Mouse (Mus musculus): ENCODE measurements at regions not wholly inside any gene's neighbourhood (a gene's known extent, or its start where the extent isn't known, plus 50 kb on each side); places are given as distances from the start of the nearest gene placed in this dataset.

DNA sequence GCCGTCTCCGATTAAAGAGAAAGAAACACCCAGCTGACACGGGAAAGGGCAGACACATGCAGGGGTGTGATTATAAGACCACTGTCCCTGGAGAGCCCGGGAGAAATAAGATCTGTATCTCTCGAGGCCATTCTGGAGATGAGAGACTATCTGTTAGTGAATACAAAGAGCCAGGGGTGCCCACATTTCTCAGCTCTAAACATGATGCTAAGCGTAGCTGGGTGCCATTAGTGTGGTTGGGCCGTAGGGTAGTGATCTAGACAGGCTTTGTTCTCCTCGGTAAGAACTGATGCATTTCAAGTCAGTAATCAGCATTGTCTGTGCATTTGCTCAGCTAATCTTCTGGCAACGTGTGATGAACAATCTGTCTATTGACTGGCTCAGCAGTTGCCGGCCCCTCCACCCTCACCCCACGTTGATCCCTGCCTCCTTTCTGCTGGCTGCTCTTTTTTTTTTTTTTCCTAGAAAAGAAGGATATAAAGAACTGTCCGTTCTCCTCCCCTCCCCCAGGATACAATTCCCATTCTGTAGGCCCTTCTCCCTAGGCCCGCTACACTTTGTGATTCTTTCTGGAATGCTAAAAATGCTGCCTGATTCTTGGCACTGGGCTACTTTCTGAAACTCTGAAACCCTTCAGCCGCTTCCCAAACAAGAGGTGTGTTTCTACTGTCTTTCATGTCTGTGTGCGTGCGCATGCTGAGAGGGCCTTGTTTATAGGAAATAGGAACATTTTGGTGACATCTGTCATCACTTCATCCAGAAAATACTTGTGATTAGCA lies 492.8 kb upstream of the Cited2 start:
- 1% methylated on average over 16 of the region's 16 CpGs for WGBS
- H3K27me3 ChIP-seq = no peaks in the 10 kb centered on the region
- peak; percentile 94 for ATAC-seq
- H3K4me3 ChIP-seq (replicated peaks) = no peak overlapping the region
- H3K36me3 ChIP-seq = no peaks in the 10 kb centered on the region
- H3K9me3 ChIP-seq = no peaks in the 10 kb centered on the region
- H3K4me1 ChIP-seq (replicated peaks) = peaks cover 17% of the 10 kb centered on the region
- H3K4me2 ChIP-seq (replicated peaks) = peak overlapping the region; percentile 34
- no peak overlapping the region for H3K9ac ChIP-seq (replicated peaks)
- peak overlapping the region; percentile 75 for H3K27ac ChIP-seq

DNA sequence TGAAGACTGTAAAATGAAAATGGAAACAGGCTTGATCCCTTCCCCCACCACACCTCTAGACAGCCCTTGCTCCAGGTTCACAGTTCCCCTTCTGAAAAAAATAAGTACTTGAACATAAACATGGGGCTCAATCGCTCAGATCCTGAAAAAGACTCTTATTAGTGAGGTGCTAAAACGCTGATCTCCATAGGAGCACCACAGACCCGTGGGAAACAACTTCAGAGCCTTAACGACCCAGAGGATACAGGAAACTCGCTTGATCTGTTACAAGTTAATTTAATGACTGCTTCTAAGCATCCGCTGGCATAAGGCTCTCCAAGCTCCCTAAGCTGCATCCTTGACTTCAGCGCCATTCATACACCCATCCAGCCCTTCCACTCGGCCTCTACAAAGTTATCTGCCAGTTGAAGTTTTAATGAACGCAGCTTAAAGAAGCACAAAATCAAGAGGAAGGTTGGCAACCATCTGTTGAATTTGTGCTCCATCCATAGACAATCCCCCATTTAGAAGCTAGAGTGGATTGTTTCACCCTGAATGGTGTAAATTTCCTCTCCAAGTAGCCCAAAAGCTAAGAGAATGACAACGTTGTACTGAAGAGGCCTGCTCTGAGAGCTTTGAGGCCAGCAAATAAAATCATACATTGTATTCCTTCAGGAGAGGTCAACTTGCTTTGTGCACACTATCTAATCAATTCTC lies 486.9 kb upstream of the Cited2 start:
- 15% methylated on average over 10 of the region's 10 CpGs for WGBS
- peak; percentile 31; the same call in 1 of the 2 replicates for ATAC-seq

DNA sequence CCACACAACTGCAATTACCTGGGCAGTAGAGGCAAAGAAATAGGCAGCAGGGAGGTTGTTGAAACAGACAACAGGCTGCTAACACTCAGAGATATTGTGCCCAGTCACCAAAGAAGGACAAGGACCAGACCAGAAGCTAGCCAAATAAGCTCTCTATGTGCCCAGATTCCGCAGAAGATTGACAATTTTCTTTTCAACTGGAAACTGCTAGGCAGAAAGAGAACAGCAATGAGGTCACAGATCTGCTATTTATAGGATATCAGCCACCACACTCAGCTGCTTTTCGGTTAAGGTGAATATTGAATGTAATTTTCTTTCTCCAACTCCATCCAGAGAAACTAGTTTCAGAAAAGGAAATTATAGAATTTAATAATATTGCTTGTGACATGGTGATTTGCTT lies 486.3 kb upstream of the Cited2 start:
- H3K27ac ChIP-seq = no peak overlapping the region
- no peaks in the 10 kb centered on the region for H3K36me3 ChIP-seq
- H3K27me3 ChIP-seq = no peaks in the 10 kb centered on the region
- no peaks in the 10 kb centered on the region for H3K9me3 ChIP-seq
- H3K4me3 ChIP-seq (replicated peaks) = no peak overlapping the region
- peaks cover 36% of the 10 kb centered on the region for H3K4me1 ChIP-seq (replicated peaks)
- no peak for ATAC-seq
- whole genome bisulfite sequencing = 49% methylated on average over 2 of the region's 2 CpGs
- H3K9ac ChIP-seq (replicated peaks) = no peak overlapping the region
- H3K4me2 ChIP-seq (replicated peaks) = no peak overlapping the region

More for the DNA sequence above, 486.9 kb upstream of the Cited2 start:
- no peak overlapping the region for H3K4me3 ChIP-seq (replicated peaks)
- no peak overlapping the region for H3K27ac ChIP-seq
- H3K36me3 ChIP-seq = no peaks in the 10 kb centered on the region
- no peaks in the 10 kb centered on the region for H3K9me3 ChIP-seq
- H3K4me1 ChIP-seq (replicated peaks) = peaks cover 38% of the 10 kb centered on the region
- no peak overlapping the region for H3K9ac ChIP-seq (replicated peaks)
- no peaks in the 10 kb centered on the region for H3K27me3 ChIP-seq
- H3K4me2 ChIP-seq (replicated peaks) = no peak overlapping the region

DNA sequence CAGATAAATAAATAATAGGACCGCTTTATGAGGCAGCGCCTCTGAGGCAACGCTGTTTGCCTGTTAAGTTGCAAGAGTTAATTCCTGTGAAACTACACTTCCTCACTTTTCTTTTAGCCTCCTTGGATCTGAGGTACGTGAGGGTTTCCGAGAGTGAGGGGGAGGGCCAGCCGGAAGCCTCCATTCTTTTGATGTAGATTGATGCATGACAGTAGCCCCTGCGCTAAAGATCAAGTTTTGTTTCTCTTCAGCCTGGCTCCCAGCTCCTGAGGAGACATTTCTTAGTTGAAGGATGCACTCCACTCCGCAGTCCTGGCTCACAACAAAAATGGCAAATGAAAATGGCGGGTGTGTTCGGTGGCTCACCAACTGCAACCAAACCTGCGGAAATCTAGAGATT lies 485.6 kb upstream of the Cited2 start:
- Histone ChIP-seq H3K4me1 (replicated peaks) (peaks cover 36% of the 10 kb centered on the region), H3K36me3 (no peaks in the 10 kb centered on the region), H3K9ac (replicated peaks) (no peak overlapping the region), H3K27ac (peak overlapping the region; percentile 60; the same call in 1 of the 2 replicates), H3K4me2 (replicated peaks) (peak overlapping the region; percentile 32; the same call in 1 of the 2 replicates), H3K9me3 (no peaks in the 10 kb centered on the region), H3K4me3 (replicated peaks) (no peak overlapping the region), H3K27me3 (no peaks in the 10 kb centered on the region)
- ATAC-seq = no peak
- WGBS = 33% methylated on average over 11 of the region's 11 CpGs

DNA sequence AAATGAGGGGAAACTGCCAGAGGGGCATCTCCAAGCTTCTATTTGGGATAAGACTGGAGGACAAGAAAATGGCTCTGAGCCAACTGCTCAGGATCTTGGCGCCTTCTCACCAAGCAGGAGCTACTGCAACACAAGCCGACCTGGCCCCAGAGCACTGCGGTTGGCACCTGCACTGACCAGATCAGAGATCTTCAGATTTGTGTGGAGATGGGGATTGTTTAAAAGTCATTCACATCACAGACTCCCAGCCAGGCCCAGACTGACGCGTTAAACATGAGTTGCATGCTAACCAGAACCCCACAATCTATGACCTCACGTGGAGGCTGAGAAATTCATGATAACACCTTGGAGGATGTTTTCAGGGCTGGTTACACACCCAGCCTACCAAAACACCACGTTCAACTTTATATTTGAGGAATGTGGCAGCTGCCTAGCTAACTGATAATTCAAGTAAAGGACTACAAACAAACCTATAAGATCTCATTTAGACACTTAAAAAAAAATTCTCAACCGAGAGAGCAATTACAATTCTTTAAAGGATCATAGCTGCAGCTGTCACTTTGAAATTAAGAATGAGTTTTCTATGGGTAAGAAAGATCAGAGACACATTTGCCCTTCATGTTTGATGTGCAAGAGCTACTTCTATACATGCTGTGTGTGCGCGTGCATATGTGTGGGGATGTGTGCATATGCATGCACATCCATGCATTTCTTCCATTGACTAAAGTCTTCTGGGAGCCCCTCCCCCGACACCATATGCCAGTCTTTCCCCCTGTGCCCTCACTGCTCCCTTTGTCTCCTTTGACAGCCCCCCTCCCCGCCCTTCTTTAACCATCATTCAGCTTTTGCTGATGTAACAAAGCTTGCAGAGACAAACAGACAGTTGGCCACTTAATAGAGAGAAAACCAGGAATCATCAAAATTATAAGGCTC lies 484.8 kb upstream of the Cited2 start:
- Histone ChIP-seq H3K4me1 (replicated peaks) (peaks cover 36% of the 10 kb centered on the region), H3K9me3 (no peaks in the 10 kb centered on the region), H3K9ac (replicated peaks) (no peak overlapping the region), H3K27me3 (no peaks in the 10 kb centered on the region), H3K4me2 (replicated peaks) (no peak overlapping the region), H3K27ac (peak overlapping the region; percentile 60), H3K4me3 (replicated peaks) (no peak overlapping the region), H3K36me3 (no peaks in the 10 kb centered on the region)
- peak; percentile 83 for ATAC-seq
- 33% methylated on average over 12 of the region's 12 CpGs for WGBS

DNA sequence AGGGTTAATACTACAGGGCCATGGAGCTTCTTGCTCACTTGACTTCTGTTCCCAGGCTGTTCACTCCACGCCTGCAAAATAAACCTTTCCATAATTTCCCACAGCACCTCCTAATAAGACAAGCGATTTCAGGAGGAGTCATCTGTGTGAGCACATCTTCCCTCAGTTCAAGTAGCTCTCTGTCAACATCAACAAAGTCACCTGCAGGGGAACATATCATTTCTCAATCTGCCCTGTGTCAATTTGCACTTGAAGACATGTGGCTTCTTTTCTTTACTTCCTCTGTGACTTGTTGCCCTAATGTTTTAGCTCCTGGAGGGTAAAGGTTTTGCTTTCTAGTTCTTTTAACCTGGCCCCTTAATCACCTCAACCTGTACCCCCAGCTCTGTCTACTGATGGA lies 474.7 kb upstream of the Cited2 start:
- no peak overlapping the region for H3K9ac ChIP-seq (replicated peaks)
- H3K4me3 ChIP-seq (replicated peaks) = no peak overlapping the region
- H3K36me3 ChIP-seq = no peaks in the 10 kb centered on the region
- 63% methylated on average over 2 of the region's 2 CpGs for WGBS
- ATAC-seq = 0 out of 2 replicates have a peak, but pooled peaks have one; percentile 9
- H3K9me3 ChIP-seq = no peaks in the 10 kb centered on the region
- H3K27ac ChIP-seq = no peak overlapping the region
- H3K4me2 ChIP-seq (replicated peaks) = no peak overlapping the region
- H3K4me1 ChIP-seq (replicated peaks) = no peaks in the 10 kb centered on the region
- H3K27me3 ChIP-seq = no peaks in the 10 kb centered on the region

DNA sequence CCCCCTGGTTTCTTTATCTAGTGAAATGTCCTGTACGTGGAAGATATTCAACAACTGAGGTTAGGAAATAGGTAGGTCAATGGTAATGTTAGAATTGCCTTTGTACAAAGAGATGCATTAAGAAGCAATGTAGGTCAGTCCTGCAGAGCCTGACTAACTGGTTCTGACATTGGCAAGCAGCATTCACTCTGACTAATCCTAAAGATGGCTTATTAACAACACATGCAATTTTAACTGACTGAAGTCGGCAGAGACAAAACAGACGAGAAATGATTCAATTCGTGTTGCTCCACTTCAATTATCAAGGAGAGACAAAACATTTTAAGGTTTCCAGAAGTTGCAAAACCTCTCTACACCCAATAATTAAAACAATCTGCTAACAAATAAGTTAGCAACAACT lies 470.0 kb upstream of the Cited2 start:
- no peak overlapping the region for H3K27ac ChIP-seq
- 50% methylated on average over 4 of the region's 4 CpGs for WGBS

DNA sequence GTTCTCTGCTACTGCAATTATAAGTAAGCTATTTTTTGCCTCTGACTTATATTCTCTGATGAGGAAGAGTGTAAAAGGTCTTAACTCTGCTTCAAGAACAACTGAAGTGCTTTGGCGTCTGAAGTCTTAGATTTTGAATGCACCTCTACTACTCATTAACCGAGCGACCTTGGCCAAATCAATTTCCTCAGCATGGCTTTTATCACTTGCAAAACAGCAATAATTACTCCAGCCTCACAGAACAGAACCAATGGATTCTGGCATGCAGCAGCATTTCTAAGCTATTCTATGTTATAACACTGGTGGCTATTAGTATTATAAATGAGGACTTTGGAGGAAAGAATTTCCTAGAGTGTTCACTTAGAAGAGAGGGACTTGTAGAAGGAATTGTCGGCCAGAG lies 462.9 kb upstream of the Cited2 start:
- Histone ChIP-seq H3K4me1 (replicated peaks) (no peaks in the 10 kb centered on the region), H3K9ac (replicated peaks) (no peak overlapping the region), H3K9me3 (no peaks in the 10 kb centered on the region), H3K4me3 (replicated peaks) (no peak overlapping the region), H3K36me3 (no peaks in the 10 kb centered on the region), H3K4me2 (replicated peaks) (no peak overlapping the region), H3K27ac (no peak overlapping the region), H3K27me3 (no peaks in the 10 kb centered on the region)
- ATAC-seq = no peak
- WGBS = 67% methylated on average over 4 of the region's 4 CpGs

More for the DNA sequence above, 470.0 kb upstream of the Cited2 start:
- Histone ChIP-seq H3K4me1 (replicated peaks) (no peaks in the 10 kb centered on the region), H3K9me3 (no peaks in the 10 kb centered on the region), H3K9ac (replicated peaks) (no peak overlapping the region), H3K4me3 (replicated peaks) (no peak overlapping the region), H3K4me2 (replicated peaks) (no peak overlapping the region), H3K27me3 (no peaks in the 10 kb centered on the region), H3K36me3 (no peaks in the 10 kb centered on the region)
- ATAC-seq = no peak

DNA sequence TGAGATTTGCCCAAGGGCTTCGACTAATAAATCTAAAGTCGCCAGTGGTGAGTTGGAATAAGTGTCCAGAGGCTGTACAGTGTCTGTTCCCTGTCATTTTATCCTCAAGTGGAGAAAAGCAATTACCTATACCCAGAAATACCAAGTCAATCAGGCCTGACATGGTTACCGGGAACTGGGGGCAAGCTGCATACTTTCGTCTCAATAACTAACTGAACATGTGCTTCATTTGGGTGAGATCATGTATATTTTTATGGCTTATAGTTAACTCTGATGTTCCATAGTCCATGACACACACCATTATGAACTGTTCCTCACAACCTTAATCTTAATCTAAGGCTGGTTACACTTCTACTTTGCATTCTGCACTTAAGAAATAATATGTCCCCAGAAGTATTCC lies 462.4 kb upstream of the Cited2 start:
- no peak for ATAC-seq
- WGBS = 85% methylated on average over 4 of the region's 4 CpGs
- no peak overlapping the region for H3K9ac ChIP-seq (replicated peaks)

DNA sequence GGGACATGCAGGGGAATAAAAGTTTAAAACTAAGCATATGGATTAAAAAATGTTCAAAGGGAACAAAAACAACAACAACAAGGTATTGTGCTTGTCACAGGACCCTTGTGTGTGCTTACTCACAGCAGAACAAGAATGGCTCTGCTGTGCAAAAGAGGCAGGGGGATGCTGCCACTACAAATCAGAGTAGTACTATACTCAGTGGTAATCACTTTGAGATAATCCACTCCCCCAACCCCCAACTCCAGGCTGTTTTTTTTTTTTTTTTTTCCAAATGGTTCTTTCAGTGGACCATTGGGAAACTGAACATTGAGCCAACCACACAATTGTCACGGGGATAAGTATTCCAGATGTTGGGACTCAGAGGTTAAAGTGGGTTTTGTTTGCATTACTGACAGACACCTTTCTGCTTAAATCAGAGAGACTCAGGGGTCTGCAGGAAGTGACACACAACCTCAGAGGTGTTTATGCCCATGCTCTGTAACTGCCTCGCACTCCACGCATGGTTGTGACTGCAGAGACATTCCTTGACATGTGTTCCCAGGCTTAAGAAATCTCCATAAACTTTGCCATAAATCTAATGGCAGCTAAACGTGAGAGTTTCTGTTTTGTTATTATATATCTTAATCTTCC lies 461.7 kb upstream of the Cited2 start:
- Histone ChIP-seq H3K4me1 (replicated peaks) (no peaks in the 10 kb centered on the region), H3K9me3 (no peaks in the 10 kb centered on the region), H3K36me3 (no peaks in the 10 kb centered on the region), H3K4me2 (replicated peaks) (no peak overlapping the region), H3K27ac (no peak overlapping the region), H3K9ac (replicated peaks) (no peak overlapping the region), H3K27me3 (no peaks in the 10 kb centered on the region), H3K4me3 (replicated peaks) (no peak overlapping the region)
- no peak for ATAC-seq
- 78% methylated on average over 4 of the region's 4 CpGs for WGBS

More for the DNA sequence above, 462.4 kb upstream of the Cited2 start:
- Histone ChIP-seq H3K9me3 (no peaks in the 10 kb centered on the region), H3K27ac (no peak overlapping the region), H3K4me3 (replicated peaks) (no peak overlapping the region), H3K4me2 (replicated peaks) (no peak overlapping the region), H3K27me3 (no peaks in the 10 kb centered on the region), H3K4me1 (replicated peaks) (no peaks in the 10 kb centered on the region), H3K36me3 (no peaks in the 10 kb centered on the region)

DNA sequence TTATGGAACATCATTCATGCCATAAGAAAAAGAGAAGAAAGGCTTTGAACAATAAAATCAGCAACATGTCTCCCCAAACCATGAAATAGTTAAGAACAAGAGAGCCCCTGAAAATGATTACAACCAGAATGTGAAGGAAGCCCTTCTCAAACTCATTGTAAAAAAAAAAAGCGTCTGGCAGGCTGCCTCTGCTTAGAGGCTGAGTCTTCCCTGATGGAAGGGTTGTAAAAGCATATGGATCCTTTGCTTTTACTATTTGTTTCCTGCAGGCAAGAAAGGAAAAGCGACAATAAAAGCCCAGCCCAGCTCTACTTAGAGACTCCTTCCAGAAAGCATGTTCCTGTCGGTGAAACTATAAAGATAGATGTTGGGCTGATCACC lies 461.2 kb upstream of the Cited2 start:
- WGBS = 82% methylated on average over 3 of the region's 3 CpGs
- no peak for ATAC-seq
- no peaks in the 10 kb centered on the region for H3K4me1 ChIP-seq (replicated peaks)

More for the DNA sequence above, 461.2 kb upstream of the Cited2 start:
- Histone ChIP-seq H3K27ac (no peak overlapping the region), H3K27me3 (no peaks in the 10 kb centered on the region), H3K36me3 (no peaks in the 10 kb centered on the region), H3K9ac (replicated peaks) (no peak overlapping the region), H3K9me3 (no peaks in the 10 kb centered on the region), H3K4me2 (replicated peaks) (no peak overlapping the region), H3K4me3 (replicated peaks) (no peak overlapping the region)
